Mouse (Mus musculus) lung, postnatal 4 days (tissue): Measurements from ENCODE around the gene Dixdc1.

Experiments used
- DNase-seq, 2 experiments: peaks; one replicate each; pipeline ENCODE4 v3.0.0; 2021

Dixdc1 gene

GRCm38 (mm10) chr9:50742744-50743143 is 3.4 kb upstream of the Dixdc1 start:
- DNase-seq = no peak

- no peak for DNase-seq
These were observed 2.9 kb upstream of the Dixdc1 start for GRCm38 (mm10) chr9:50742261-50742660.

- DNase-seq = no peak
These were observed 1.8 kb upstream of the Dixdc1 start for GRCm38 (mm10) chr9:50740867-50741784.

- DNase-seq = peak in 1 of 2 experiments; percentile 68
These were observed 4.3 kb downstream of the Dixdc1 start for GRCm38 (mm10) chr9:50734989-50735388.

GRCm38 (mm10) chr9:50732560-50732959 is 6.8 kb downstream of the Dixdc1 start:
- no peak for DNase-seq

- DNase-seq = no peak
These were observed 9.7 kb downstream of the Dixdc1 start for GRCm38 (mm10) chr9:50729600-50729999.

GRCm38 (mm10) chr9:50727925-50728651 is 11.2 kb downstream of the Dixdc1 start:
- peak; percentile 77 to 86 for DNase-seq

GRCm38 (mm10) chr9:50727171-50727924 is 12.0 kb downstream of the Dixdc1 start:
- no peak for DNase-seq

- DNase-seq = no peak
These were observed 13.3 kb downstream of the Dixdc1 start for GRCm38 (mm10) chr9:50725921-50726590.

GRCm38 (mm10) chr9:50724661-50725330 is 14.5 kb downstream of the Dixdc1 start:
- DNase-seq = no peak

- DNase-seq = no peak
These were observed 15.2 kb downstream of the Dixdc1 start for GRCm38 (mm10) chr9:50724147-50724546.

- peak; percentile 74 to 85 for DNase-seq
These were observed 15.9 kb downstream of the Dixdc1 start for GRCm38 (mm10) chr9:50723406-50723805.

GRCm38 (mm10) chr9:50722451-50722911 is 16.8 kb downstream of the Dixdc1 start:
- peak in 1 of 2 experiments; percentile 34 for DNase-seq

- peak in 1 of 2 experiments; percentile 40 for DNase-seq
These were observed 18.3 kb downstream of the Dixdc1 start for GRCm38 (mm10) chr9:50721061-50721460.

GRCm38 (mm10) chr9:50718878-50719277 is 20.4 kb downstream of the Dixdc1 start:
- DNase-seq = no peak

- DNase-seq = no peak
These were observed 25.1 kb downstream of the Dixdc1 start for GRCm38 (mm10) chr9:50714188-50714587.

GRCm38 (mm10) chr9:50711337-50711736 is 28.0 kb downstream of the Dixdc1 start:
- no peak for DNase-seq

- DNase-seq = peak; percentile 38 to 49
These were observed 30.2 kb downstream of the Dixdc1 start for GRCm38 (mm10) chr9:50709108-50709507.

GRCm38 (mm10) chr9:50704907-50705306 is 34.4 kb downstream of the Dixdc1 start:
- no peak for DNase-seq

GRCm38 (mm10) chr9:50700921-50701691 is 38.2 kb downstream of the Dixdc1 start:
- peak; percentile 85 to 89 for DNase-seq
